Mouse (Mus musculus) forebrain, postnatal 0 days (tissue): ENCODE data around the gene Tmem132b. TPM values are rescaled to one million over a fixed set of nuclear protein-coding genes. Genes with fewer than 3 reads are reported as not detected.

ENCODE experiments used
- ATAC-seq: fragments of 200-750 bp; cut with Nextera tagmentation; 2 replicates; pipeline ENCODE4 v1.8.0; 2017; ENCODE audit warnings: mild to moderate bottlenecking, moderate library complexity
- DNase-seq: peaks from one replicate; pipeline ENCODE4 v3.0.0-alpha.2; 2015
- H3K27ac ChIP-seq: fragments of 300-500 bp; sonication (generic); 2 replicates; pipeline ENCODE4 v1.5.1; 2014; ENCODE audit warnings: low read depth, mild to moderate bottlenecking, antibody characterized with exemption, low read length, moderate library complexity, mixed read lengths
- H3K27me3 ChIP-seq: fragments of 300-500 bp; sonication (generic); 2 replicates; pipeline ENCODE4 v1.6.1; 2014; ENCODE audit warnings: mild to moderate bottlenecking, low read length, mixed read lengths; ENCODE audit not compliant: insufficient read depth
- H3K36me3 ChIP-seq: fragments of 300-500 bp; sonication (generic); 2 replicates; pipeline ENCODE4 v1.6.1; 2014; ENCODE audit warnings: mild to moderate bottlenecking, moderate library complexity; ENCODE audit not compliant: insufficient read depth
- H3K4me1 ChIP-seq: fragments of 300-500 bp; sonication (generic); 2 replicates; pipeline ENCODE4 v1.6.1; 2014; ENCODE audit warnings: antibody characterized with exemption; ENCODE audit not compliant: insufficient read depth
- H3K4me2 ChIP-seq: fragments of 300-500 bp; sonication (generic); 2 replicates; pipeline ENCODE4 v1.6.1; 2014; ENCODE audit warnings: low read depth, mild to moderate bottlenecking, moderate library complexity
- H3K4me3 ChIP-seq: fragments of 300-500 bp; sonication (generic); 2 replicates; pipeline ENCODE4 v1.5.1; 2014; ENCODE audit warnings: low read depth, low read length, mixed read lengths
- H3K9ac ChIP-seq: fragments of 300-500 bp; sonication (generic); 2 replicates; pipeline ENCODE4 v1.6.1; 2014; ENCODE audit warnings: mild to moderate bottlenecking
- H3K9me3 ChIP-seq: fragments of 300-500 bp; sonication (generic); 2 replicates; pipeline ENCODE4 v1.6.1; 2016; ENCODE audit warnings: low read length
- CTCF ChIP-seq: sonication (generic); IDR thresholded peaks from 2 replicates; pipeline ENCODE4 v1.5.1; 2016; ENCODE audit warnings: antibody characterized with exemption, control low read depth, low read depth
- WGBS: fragments of 180-500 bp; shearing (Covaris S2); extraction: QIAGEN DNeasy Blood & Tissue Kit; methylation state at CpG from one replicate; pipeline ENCODE4 v1.1.7; 2014; 5-methylcytosine and 5-hydroxymethylcytosine counted together
- polyA plus RNA-seq: library from polyadenylated mRNA; unstranded; fragments of >200 nt; fragmentation: Nextera tagmentation; extraction: Ambion mirVana; gene quantifications from 2 replicates; pipeline ENCODE4 v1.2.1, GENCODE M21; 2015
- total RNA-seq: library from RNA; depleted of rRNA; stranded (reverse); fragments of >200 nt; gene quantifications from 2 replicates; pipeline ENCODE4 v1.2.3, GENCODE M21; 2014

Gene Tmem132b
- total and polyA plus RNA-seq, 2 experiments from 2014 or later: 7.8 to 48.9 TPM

GRCm38 (mm10) chr5:125751481-125751880, 219.9 kb downstream of the Tmem132b start:
- Histone ChIP-seq H3K4me1 (no peaks in the 10 kb centered on the region), H3K9me3 (no peaks in the 10 kb centered on the region), H3K27me3 (no peaks in the 10 kb centered on the region), H3K4me3 (no peak overlapping the region), H3K36me3 (no peaks in the 10 kb centered on the region), H3K4me2 (no peak overlapping the region), H3K27ac (no peak overlapping the region), H3K9ac (no peak overlapping the region)
- TF ChIP-seq CTCF: no peak
- 61% methylated on average over 5 of the region's 5 CpGs for WGBS
- ATAC-seq (no peak), DNase-seq (no peak)

DNA sequence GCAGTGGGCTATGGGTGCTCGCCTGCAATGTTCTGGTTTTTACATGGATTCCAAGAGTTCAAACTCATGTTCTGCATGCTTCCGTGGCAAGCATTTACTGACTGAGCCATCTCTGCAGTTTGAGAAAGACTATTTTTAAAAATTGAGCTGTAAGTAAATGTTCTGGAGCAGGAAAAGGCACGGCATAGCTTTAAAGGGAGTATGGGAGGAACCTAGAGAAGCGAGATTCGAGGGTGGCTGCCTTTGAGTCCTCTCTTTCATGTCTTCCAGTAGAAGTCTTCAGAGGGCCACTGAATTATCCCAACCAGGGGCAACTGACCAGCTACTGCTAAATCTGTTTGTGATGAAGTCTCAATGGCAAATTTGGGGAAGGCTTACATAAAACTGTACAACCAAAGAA, 221.0 kb downstream of the Tmem132b start:
- Histone ChIP-seq H3K27ac (no peak overlapping the region), H3K9me3 (no peaks in the 10 kb centered on the region), H3K4me1 (peaks cover 3% of the 10 kb centered on the region; the same call in 1 of the 2 replicates), H3K4me2 (no peak overlapping the region), H3K36me3 (no peaks in the 10 kb centered on the region), H3K4me3 (no peak overlapping the region), H3K9ac (no peak overlapping the region), H3K27me3 (no peaks in the 10 kb centered on the region)
- no peak for DNase-seq
- WGBS: 83% methylated on average over 5 of the region's 5 CpGs
- ATAC-seq: no peak
- no peak for TF ChIP-seq CTCF

DNA sequence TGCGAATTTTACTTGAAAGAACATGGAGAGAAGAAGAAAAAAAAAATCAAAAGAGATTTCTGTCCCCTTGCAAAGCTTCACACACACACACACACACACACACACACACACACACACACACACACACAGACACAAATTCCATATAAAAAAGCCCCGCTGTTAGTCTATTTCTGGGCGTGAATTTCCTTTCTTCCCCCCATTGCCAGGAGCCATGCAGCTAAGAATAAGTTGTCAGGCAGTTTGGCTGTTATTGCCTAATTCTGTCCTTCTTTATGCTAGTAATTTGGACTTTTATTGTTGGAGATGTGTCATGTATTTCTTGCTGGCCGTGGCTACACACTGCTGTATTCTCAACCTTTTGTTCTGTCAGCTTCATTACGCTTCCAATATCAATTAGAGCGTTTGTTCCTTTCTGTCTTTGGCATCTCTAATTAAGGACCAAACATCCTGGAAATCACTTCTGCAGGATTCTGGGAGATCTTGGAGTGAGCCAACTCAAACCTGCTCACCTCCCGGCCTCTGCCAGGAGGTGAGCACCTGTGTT, 225.5 kb downstream of the Tmem132b start:
- H3K4me3 ChIP-seq: no peak overlapping the region
- H3K4me1 ChIP-seq: peaks cover 3% of the 10 kb centered on the region; the same call in 1 of the 2 replicates
- no peak for TF ChIP-seq CTCF
- H3K27me3 ChIP-seq: no peaks in the 10 kb centered on the region
- H3K36me3 ChIP-seq: no peaks in the 10 kb centered on the region
- peak; percentile 53 for DNase-seq
- 31% methylated on average over 7 of the region's 7 CpGs for WGBS
- no peaks in the 10 kb centered on the region for H3K9me3 ChIP-seq
- ATAC-seq: 0 out of 2 replicates have a peak, but pooled peaks have one; percentile 8
- H3K27ac ChIP-seq: no peak overlapping the region
- no peak overlapping the region for H3K4me2 ChIP-seq
- no peak overlapping the region for H3K9ac ChIP-seq

GRCm38 (mm10) chr5:125758506-125758905, 226.9 kb downstream of the Tmem132b start:
- WGBS: 74% methylated on average over 1 of the region's 1 CpGs
- Histone ChIP-seq H3K4me3 (no peak overlapping the region), H3K36me3 (no peaks in the 10 kb centered on the region), H3K9me3 (no peaks in the 10 kb centered on the region), H3K4me1 (peaks cover 3% of the 10 kb centered on the region; the same call in 1 of the 2 replicates), H3K4me2 (no peak overlapping the region), H3K9ac (no peak overlapping the region), H3K27ac (no peak overlapping the region), H3K27me3 (no peaks in the 10 kb centered on the region)
- TF ChIP-seq CTCF: no peak
- ATAC-seq (no peak), DNase-seq (no peak)

DNA sequence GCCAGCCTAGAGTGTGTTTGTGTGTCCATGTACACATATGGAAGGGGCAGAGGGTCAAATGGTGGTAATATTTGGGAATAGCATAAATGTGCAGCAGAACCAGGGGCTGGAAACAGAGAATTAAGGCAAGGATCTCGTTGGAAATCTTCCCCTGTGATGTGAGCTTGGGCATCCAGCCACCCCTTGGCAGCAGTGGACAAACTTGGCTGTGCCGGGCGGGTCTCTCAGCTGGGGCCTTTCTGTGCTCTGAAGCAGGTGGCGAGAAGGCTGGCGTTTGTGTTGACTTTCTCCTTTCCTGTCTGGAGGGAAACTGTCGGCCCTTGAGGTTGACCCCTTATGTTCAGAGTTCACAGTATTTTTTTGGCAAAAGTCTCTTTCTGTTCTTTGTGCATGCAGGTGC, 235.4 kb downstream of the Tmem132b start:
- H3K4me1 ChIP-seq: 0 out of 2 replicates have a peak, but pooled peaks cover 9% of the 10 kb centered on the region
- H3K9ac ChIP-seq: no peak overlapping the region
- DNase-seq (peak; percentile 72), ATAC-seq (no peak)
- no peaks in the 10 kb centered on the region for H3K9me3 ChIP-seq
- H3K27me3 ChIP-seq: no peaks in the 10 kb centered on the region
- TF ChIP-seq CTCF: no peak
- no peak overlapping the region for H3K4me3 ChIP-seq
- no peak overlapping the region for H3K4me2 ChIP-seq
- WGBS: 34% methylated on average over 6 of the region's 6 CpGs
- no peak overlapping the region for H3K27ac ChIP-seq
- H3K36me3 ChIP-seq: no peaks in the 10 kb centered on the region

- Histone ChIP-seq H3K4me2 (no peak overlapping the region), H3K27ac (no peak overlapping the region), H3K9me3 (no peaks in the 10 kb centered on the region), H3K9ac (no peak overlapping the region), H3K36me3 (no peaks in the 10 kb centered on the region), H3K4me3 (no peak overlapping the region), H3K4me1 (0 out of 2 replicates have a peak, but pooled peaks cover 9% of the 10 kb centered on the region), H3K27me3 (no peaks in the 10 kb centered on the region)
- no peak for TF ChIP-seq CTCF
- no peak for DNase-seq
- no peak for ATAC-seq
- 85% methylated on average over 1 of the region's 1 CpGs for WGBS
Measured at GRCm38 (mm10) chr5:125767950-125768349, 236.4 kb downstream of the Tmem132b start.

DNA sequence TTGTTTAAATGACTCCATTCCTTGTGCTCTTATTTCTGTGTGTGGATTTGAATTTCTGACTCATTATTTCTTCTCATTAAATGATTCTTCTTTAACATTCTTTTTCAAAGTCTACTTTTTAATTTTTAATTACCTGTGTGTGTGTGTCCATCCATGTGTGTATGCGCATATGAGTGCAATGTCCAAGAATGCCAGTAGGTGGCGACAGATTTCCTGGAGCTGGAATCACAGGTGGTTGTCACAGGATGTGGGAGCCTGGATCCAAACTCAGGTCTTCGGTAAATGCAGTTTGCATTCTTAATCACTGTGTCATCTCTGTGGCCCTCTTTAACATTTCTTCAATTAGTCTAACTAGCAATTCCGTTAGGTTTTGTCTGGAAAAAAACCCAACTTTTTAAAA, 240.7 kb downstream of the Tmem132b start:
- Histone ChIP-seq H3K4me1 (0 out of 2 replicates have a peak, but pooled peaks cover 1% of the 10 kb centered on the region), H3K27ac (no peak overlapping the region), H3K4me3 (no peak overlapping the region), H3K9me3 (no peaks in the 10 kb centered on the region), H3K9ac (no peak overlapping the region), H3K36me3 (no peaks in the 10 kb centered on the region), H3K27me3 (no peaks in the 10 kb centered on the region), H3K4me2 (no peak overlapping the region)
- peak; percentile 42 for TF ChIP-seq CTCF
- 93% methylated on average over 4 of the region's 4 CpGs for WGBS
- DNase-seq (no peak), ATAC-seq (no peak)
